Mouse (Mus musculus) embryonic facial prominence, embryonic 10.5 days (tissue): Measurements from ENCODE around the gene Glul. TPM values are rescaled to one million over a fixed set of nuclear protein-coding genes. Genes with fewer than 3 reads are reported as not detected.
"Not testable (repeated sequence)": the region's sequence is repeated elsewhere in the genome, so short reads cannot be mapped to it uniquely, and the experiment has no call there.

Experiments
- DNase-seq: peaks from one replicate; pipeline ENCODE4 v3.0.0-alpha.2; 2017; ENCODE audit warnings: low spot score
- H3K27ac ChIP-seq: fragments of 300-500 bp; sonication (generic); replicated peaks from 2 replicates; pipeline ENCODE4 v1.5.1; 2016; ENCODE audit warnings: mild to moderate bottlenecking
- H3K27me3 ChIP-seq: fragments of 300-500 bp; sonication (generic); replicated peaks from 2 replicates; pipeline ENCODE4 v1.6.1; 2016; ENCODE audit warnings: low read depth, mild to moderate bottlenecking; ENCODE audit not compliant: poor library complexity, severe bottlenecking
- H3K36me3 ChIP-seq: fragments of 300-500 bp; sonication (generic); replicated peaks from 2 replicates; pipeline ENCODE4 v1.6.1; 2016; ENCODE audit warnings: mild to moderate bottlenecking, moderate library complexity
- H3K4me1 ChIP-seq: fragments of 300-500 bp; sonication (generic); 2 replicates; pipeline ENCODE4 v1.6.1; 2016
- H3K4me3 ChIP-seq: fragments of 300-500 bp; sonication (generic); 2 replicates; pipeline ENCODE4 v1.5.1; 2016; ENCODE audit warnings: mild to moderate bottlenecking, moderate library complexity
- H3K9me3 ChIP-seq: fragments of 300-500 bp; sonication (generic); 2 replicates; pipeline ENCODE4 v1.6.1; 2016; ENCODE audit warnings: mild to moderate bottlenecking
- WGBS: fragments of 180-500 bp; shearing (Covaris S2); methylation state at CpG from one replicate; pipeline ENCODE4 v1.1.7; 2016; 5-methylcytosine and 5-hydroxymethylcytosine counted together
- polyA plus RNA-seq: library from polyadenylated mRNA; unstranded; fragments of >200 nt; fragmentation: Nextera tagmentation; extraction: Ambion mirVana; gene quantifications from 2 replicates; pipeline ENCODE4 v1.2.1, GENCODE M21; 2016

The Glul gene
- 120 and 129 TPM in 2 replicates for polyA plus RNA-seq

DNA sequence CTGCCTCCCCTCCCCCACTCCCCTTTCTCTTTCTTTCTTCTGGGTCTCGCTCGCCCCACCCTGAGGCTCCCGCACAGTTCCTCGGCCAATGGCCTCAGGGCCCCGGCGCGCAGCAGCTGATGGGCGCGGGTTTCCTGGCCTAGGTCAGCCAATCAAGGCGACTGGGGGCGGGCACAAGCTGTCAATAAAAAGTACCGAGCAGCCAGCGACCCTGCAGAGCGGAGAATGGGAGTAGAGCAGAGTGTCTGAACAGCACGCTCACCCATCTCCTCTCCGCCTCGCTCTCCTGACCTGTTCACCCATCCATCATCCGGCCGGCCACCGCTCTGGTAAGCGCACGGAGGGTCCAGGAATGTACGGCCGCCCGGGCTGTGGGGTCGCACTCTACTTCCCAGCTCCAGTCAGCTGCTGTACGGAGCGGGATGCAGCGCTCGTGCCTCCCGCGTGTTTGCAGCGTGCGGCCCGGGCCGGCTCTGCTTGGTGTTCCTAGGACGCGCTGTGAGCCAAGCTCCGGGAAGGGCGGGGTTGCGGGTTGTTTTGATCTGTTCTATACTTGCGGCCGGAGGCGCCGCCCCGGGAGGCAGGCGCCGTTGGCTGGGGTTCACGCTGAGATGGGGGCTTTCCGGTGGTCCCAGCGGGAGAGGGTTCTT, at the start of gene Glul, which contains the start of gene Teddm2:
Gene Glul (plus strand): TSS at position 214 of the 650 bp plus-strand sequence.
Gene Teddm2 (minus strand): TSS at position 498 of the 650 bp plus-strand sequence.
- WGBS = under 1% methylated on average over 51 of the region's 51 CpGs
- peaks cover 40% of the 10 kb centered on the region for H3K4me1 ChIP-seq

DNA sequence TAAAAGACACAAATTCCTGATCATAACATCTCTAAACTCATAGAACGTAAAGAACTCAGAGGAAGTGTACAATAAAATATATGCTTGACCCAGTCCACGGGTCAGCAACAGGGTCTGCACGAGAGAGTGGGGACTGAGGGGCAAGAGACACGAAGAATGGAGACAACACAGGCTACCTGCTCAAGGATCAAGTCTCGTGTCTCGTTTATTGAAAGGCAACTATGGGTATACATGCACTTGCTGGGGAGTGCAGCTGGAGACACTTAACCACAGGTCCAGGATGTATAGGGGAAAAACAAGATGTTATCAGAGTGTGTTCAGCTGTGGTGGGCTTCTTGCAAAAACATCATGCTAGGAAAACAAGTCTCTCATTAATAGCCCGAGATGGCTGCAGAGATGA, 47.0 kb upstream of the Glul start:
- DNase-seq, H3K27me3 ChIP-seq, H3K4me3 ChIP-seq, H3K27ac ChIP-seq, H3K36me3 ChIP-seq, H3K9me3 ChIP-seq, H3K4me1 ChIP-seq: not testable (repeated sequence)
- 79% methylated on average over 7 of the region's 7 CpGs for WGBS

More for the DNA sequence above, at the start of gene Glul, which contains the start of gene Teddm2:
- Histone ChIP-seq H3K36me3 (peaks cover 24% of the 10 kb centered on the region), H3K4me3 (peak within 1 kb of the TSS; percentile 88), H3K27ac (peak within 1 kb of the TSS; percentile 97), H3K27me3 (no peaks in the 10 kb centered on the region), H3K9me3 (no peaks in the 10 kb centered on the region)
- peak; percentile 99 for DNase-seq

DNA sequence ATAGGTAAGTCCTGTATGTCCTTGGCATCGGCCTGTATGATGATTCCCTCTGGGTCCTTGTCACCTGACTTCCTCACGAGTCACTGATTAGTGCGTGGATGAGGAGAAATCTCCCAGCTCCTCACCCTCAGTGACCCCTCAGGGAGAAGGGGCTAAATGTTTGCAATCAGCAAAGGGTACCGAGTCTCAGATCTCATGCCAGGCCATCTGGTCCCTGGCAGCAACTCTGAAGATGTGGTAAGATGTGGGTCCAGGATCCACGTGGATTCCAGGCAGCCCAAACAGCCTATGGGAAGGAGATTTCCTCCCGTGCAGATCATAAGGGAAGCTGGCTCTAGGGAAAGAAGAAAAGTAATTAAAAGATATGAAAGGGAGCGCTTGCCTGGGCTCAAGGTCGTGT, 43.8 kb upstream of the Glul start:
- H3K27ac ChIP-seq = no peak overlapping the region
- no peak for DNase-seq
- no peaks in the 10 kb centered on the region for H3K27me3 ChIP-seq
- WGBS = 88% methylated on average over 8 of the region's 8 CpGs
- no peak overlapping the region for H3K4me3 ChIP-seq
- no peaks in the 10 kb centered on the region for H3K36me3 ChIP-seq
- no peaks in the 10 kb centered on the region for H3K4me1 ChIP-seq
- H3K9me3 ChIP-seq = no peaks in the 10 kb centered on the region

DNA sequence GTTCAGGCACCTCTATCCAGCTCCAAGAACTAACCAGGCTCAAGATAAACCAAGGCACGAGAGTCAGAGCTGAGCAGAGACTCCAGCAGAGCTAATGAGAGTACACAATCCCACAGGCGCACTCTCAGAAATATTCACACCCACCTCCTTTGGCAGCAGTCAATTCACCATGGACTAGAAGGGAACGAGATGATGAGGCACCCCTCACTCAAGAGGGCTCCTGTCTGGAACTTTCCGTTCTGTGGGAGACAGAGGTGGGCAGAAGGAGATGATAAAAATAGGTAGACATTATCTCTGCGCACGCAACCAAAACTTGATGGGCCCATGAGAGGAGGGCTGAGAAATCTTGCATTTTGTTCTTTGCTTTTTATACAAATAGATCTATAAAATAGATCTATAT, 25.7 kb upstream of the Glul start, which contains the start of gene Teddm1b:
Gene Teddm1b (plus strand): TSS at position 301 of the 400 bp plus-strand sequence.
- no peak within 1 kb of the TSS for H3K4me3 ChIP-seq
- no peaks in the 10 kb centered on the region for H3K4me1 ChIP-seq
- WGBS = 90% methylated on average over 6 of the region's 6 CpGs
- H3K27ac ChIP-seq = no peak within 1 kb of the TSS
- no peaks in the 10 kb centered on the region for H3K36me3 ChIP-seq
- no peak for DNase-seq
- H3K27me3 ChIP-seq = no peaks in the 10 kb centered on the region
- no peaks in the 10 kb centered on the region for H3K9me3 ChIP-seq

DNA sequence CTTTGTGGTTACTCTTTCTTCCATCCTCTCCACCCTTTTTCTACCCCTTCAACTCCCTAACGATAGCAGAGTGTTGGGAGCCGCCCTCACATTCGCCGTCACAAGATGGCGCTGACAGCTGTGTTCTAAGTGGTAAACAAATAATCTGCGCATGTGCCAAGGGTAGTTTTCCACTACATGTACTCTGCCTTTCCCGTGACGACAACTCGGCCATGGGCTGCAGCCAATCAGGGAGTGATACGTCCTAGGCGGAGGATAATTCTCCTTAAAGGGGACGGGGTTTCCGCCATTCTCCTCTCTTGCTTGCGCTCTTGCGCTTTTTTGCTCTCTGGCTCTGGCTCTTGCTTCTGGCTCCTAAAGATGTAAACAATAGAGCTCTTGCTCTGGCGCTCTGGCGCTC, 19.4 kb upstream of the Glul start:
- not testable (repeated sequence) for DNase-seq, H3K27ac ChIP-seq, H3K4me3 ChIP-seq, H3K36me3 ChIP-seq, H3K9me3 ChIP-seq, H3K27me3 ChIP-seq, H3K4me1 ChIP-seq
- 98% methylated on average over 17 of the region's 17 CpGs for WGBS

DNA sequence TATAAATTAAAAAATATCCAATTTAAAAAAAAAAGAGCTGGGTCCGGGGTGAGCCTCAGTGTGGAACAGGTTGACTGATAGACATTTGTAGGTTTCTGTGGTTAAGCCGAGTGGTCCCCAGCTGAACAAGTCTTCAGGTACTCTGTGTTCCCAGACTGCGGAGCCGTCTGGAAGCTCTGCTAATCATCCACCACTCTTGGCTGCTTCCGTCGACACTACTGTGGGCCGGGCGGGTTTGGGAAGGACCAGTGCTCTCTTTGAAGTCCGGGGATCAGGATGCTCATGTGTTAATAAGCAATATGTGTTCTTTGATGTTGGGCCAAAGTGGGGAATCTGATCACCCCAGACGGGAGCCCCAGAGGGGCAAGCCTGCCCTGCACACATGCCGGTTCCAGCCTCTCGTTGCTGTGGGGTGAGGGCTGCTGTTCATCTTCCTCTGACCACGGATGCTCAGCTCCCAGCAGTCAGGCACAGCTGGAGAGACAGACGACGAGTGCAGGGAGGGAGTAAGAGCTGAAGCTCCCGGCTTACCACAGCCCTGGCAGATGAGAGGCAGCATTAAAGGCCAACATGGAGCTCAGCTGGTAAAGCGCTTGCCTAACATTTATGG, 13.6 kb upstream of the Glul start:
- H3K36me3 ChIP-seq = no peaks in the 10 kb centered on the region
- 45% methylated on average over 17 of the region's 17 CpGs for WGBS
- no peaks in the 10 kb centered on the region for H3K9me3 ChIP-seq
- peak; percentile 15 for DNase-seq
- H3K4me3 ChIP-seq = no peak overlapping the region
- peaks cover 6% of the 10 kb centered on the region; the same call in 1 of the 2 replicates for H3K4me1 ChIP-seq
- no peak overlapping the region for H3K27ac ChIP-seq
- no peaks in the 10 kb centered on the region for H3K27me3 ChIP-seq

DNA sequence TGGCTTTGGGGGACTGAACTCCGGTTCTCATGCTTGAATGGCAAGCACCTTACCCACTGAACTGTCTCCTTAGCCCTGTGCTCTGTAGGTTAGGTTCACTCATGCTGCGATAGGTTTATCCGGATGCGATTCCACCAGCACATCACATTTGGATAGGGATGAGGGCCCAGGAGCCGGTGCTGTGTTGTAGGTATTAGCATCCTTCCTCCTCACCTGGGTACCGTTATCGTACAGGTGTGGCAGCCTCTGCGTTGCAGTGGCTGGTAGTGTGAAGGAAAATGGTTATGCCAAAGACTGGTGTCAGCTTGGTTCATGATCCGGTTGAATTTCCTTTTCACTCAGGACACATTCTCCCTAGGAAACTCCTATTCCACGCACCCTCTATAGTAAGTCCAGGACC, 9.6 kb upstream of the Glul start:
- 93% methylated on average over 10 of the region's 10 CpGs for WGBS
- no peak for DNase-seq

DNA sequence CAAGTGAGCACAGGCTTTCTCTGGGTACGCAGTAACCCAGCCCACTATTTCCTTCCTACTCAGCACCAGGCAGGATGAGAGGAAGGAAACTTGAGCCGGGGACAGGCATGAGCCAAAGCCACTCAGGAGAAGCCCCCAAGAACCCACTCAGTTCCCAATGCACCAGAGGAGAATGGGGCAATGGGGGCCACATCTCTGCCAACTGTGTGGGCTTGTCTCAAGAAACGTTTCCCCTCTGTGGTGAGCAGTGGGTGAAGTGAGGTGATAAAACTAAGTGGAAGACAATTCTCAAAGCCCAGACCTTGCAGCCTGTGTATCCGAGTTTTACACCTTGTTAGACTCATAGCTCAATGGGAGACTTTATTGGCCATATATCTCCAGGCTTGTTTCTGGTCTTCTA, 8.3 kb upstream of the Glul start, which contains the start of gene Teddm1a:
Gene Teddm1a (plus strand): TSS at position 301 of the 400 bp plus-strand sequence.
- DNase-seq = no peak
- H3K36me3 ChIP-seq = no peaks in the 10 kb centered on the region
- H3K9me3 ChIP-seq = no peaks in the 10 kb centered on the region
- H3K4me1 ChIP-seq = 0 out of 2 replicates have a peak, but pooled peaks cover 5% of the 10 kb centered on the region
- WGBS = 66% methylated on average over 4 of the region's 4 CpGs
- H3K27me3 ChIP-seq = no peaks in the 10 kb centered on the region; the same call in 1 of the 2 replicates
- H3K4me3 ChIP-seq = no peak within 1 kb of the TSS
- no peak within 1 kb of the TSS for H3K27ac ChIP-seq

More for the DNA sequence above, 9.6 kb upstream of the Glul start:
- Histone ChIP-seq H3K27me3 (no peaks in the 10 kb centered on the region; the same call in 1 of the 2 replicates), H3K9me3 (no peaks in the 10 kb centered on the region), H3K27ac (no peak overlapping the region), H3K4me1 (peaks cover 10% of the 10 kb centered on the region; the same call in 1 of the 2 replicates), H3K4me3 (no peak overlapping the region), H3K36me3 (no peaks in the 10 kb centered on the region)

DNA sequence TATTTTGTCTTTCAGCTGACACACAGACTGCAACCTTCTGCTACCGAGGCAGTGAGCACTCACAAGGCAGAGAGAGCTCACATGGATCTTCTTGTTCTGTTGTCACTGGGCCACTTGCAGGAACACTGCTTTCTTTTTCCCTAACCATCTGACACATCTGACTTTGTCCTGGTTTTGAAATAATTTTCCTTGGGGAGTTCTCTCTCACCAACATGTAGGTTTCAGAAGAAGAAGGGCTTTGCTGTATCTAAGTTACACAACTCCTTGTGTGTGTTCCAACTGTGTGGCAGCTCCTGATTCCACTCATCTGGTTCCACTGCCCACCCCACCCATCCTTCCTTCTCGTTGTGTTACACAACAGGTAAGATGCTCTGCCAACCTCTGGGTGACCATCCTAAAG, 6.0 kb upstream of the Glul start:
- Histone ChIP-seq H3K4me1 (peaks cover 6% of the 10 kb centered on the region; the same call in 1 of the 2 replicates), H3K9me3 (no peaks in the 10 kb centered on the region), H3K27me3 (no peaks in the 10 kb centered on the region; the same call in 1 of the 2 replicates), H3K27ac (no peak overlapping the region), H3K36me3 (no peaks in the 10 kb centered on the region), H3K4me3 (no peak overlapping the region)
- DNase-seq = no peak
- 79% methylated on average over 2 of the region's 2 CpGs for WGBS

DNA sequence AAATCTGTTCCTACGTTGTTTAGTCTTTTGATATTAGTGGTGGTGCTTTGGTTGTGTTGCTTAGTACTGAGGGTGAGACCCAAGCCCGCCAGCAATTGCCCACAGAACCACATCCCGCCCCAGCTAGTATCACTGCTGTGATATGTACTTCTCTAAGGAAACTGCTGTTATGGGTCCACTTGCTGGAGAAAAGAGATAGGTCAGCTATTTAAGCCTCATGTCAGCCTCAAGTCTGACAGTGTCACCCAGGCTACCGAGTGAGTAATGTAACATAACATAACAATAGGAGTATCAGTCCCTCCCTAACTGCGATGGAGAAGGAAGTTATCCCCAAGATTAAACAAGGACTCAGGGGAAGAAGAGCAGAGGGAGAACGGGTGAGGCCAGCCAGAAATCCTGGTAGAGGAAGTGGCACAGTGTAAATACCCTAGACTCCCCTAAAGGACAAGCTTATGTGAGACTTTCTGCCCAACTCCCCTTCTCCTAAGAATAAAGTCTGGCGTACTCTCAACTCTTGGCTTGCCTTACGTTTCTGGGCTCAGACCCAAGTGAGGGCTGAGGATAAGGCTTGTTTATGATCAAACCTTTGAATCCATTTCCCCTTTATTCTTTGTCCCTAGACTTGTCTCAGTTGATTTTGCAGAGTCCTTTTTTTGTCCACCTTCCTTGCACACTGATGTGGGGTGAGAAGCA, 5.4 kb upstream of the Glul start:
- Histone ChIP-seq H3K36me3 (no peaks in the 10 kb centered on the region), H3K27me3 (no peaks in the 10 kb centered on the region; the same call in 1 of the 2 replicates), H3K27ac (no peak overlapping the region), H3K4me3 (no peak overlapping the region), H3K9me3 (no peaks in the 10 kb centered on the region), H3K4me1 (peaks cover 12% of the 10 kb centered on the region)
- 69% methylated on average over 8 of the region's 8 CpGs for WGBS
- DNase-seq = no peak

DNA sequence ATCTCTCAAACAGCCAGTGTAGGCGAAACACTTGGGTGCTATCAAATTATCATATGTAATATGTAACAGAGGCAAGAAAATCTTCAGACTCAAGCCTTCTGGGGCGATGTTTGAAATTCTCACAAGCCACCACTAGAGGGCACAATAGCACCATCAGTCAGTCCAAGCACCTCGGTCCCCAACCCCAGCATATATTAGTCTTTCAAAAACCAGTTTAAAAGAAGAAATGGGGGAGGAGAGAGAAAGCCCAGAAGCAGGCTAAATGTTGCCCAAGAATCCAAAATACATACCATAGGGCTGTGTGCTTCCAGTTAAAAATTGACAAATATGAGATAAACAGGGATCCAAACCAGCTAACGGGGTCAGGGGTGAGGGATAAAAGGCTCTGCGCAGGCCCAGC, 4.8 kb upstream of the Glul start:
- 36% methylated on average over 5 of the region's 5 CpGs for WGBS
- Histone ChIP-seq H3K4me1 (peaks cover 16% of the 10 kb centered on the region), H3K4me3 (no peak overlapping the region), H3K27me3 (no peaks in the 10 kb centered on the region; the same call in 1 of the 2 replicates), H3K9me3 (no peaks in the 10 kb centered on the region), H3K27ac (no peak overlapping the region), H3K36me3 (no peaks in the 10 kb centered on the region)
- peak; percentile 74 for DNase-seq

DNA sequence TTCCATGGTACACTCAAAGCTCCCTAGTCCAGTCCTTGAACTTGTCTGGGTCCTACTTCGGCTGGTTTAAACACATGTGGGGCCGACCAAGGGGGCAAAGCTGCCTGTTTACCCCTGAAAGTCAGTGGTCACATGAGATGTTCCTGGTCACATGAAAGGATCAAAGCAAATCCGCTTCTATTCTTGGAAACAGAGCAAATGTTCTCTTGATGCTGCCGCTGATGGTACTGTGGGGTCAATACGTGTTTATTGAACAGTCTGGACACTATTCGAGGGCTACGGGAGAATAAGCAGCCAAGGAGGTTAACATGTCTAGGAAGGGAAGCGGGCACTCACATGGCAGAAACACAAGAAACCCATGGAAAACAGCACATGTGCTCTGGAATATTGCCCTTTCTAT, 2.5 kb upstream of the Glul start:
- H3K4me1 ChIP-seq = peaks cover 26% of the 10 kb centered on the region
- no peak overlapping the region for H3K4me3 ChIP-seq
- 86% methylated on average over 8 of the region's 8 CpGs for WGBS
- H3K9me3 ChIP-seq = no peaks in the 10 kb centered on the region
- no peak overlapping the region for H3K27ac ChIP-seq
- DNase-seq = no peak
- H3K27me3 ChIP-seq = no peaks in the 10 kb centered on the region; the same call in 1 of the 2 replicates
- no peaks in the 10 kb centered on the region for H3K36me3 ChIP-seq
